Mouse (Mus musculus) G1E (cell line): Measurements from ENCODE around the gene Trmt112.

Experiments used
- CTCF ChIP-seq: IDR thresholded peaks from 2 replicates; pipeline ENCODE4 v1.5.1; 2012; ENCODE audit warnings: low read depth, low read length, inconsistent platforms, mixed read lengths
- GATA1 ChIP-seq: IDR thresholded peaks from 2 replicates; pipeline ENCODE4 v1.6.1; 2012; ENCODE audit warnings: borderline replicate concordance, low read length, inconsistent platforms, mixed read lengths
- POLR2AphosphoS5 ChIP-seq: IDR thresholded peaks from 2 replicates; pipeline ENCODE4 v1.6.1; 2012; ENCODE audit warnings: low read depth, low read length, inconsistent platforms; ENCODE audit not compliant: insufficient replicate concordance

DNA sequence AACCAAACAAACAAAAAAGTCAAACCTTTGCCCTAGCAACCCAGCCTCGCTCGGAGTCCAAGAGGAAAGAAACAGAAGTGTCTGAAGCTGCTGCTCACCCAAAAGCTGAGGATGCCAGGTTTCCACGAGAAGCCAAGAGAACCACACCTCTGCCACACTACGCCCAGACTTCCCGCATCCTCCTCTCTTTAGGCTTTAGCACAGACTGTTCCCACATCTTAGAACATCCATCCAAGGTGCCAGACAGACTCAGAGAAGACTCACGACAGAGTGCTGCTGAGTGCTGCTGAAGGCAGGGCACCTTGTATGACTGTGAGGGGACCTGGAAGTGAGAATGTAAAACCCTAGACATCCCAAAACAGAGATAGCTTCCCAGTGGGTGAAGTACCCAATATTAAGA, 33.7 kb upstream of the Trmt112 start:
- TF ChIP-seq GATA1, result no peak
- no peak for TF ChIP-seq POLR2AphosphoS5
- TF ChIP-seq CTCF, result no peak
